Mouse (Mus musculus) mesoderm, embryonic 11.5 days (tissue): ENCODE data around the gene Usp48.
A peak's percentile ranks its signal among the peaks of the same experiment; 100 is the strongest.

Experiments
- DNase-seq: peaks from one replicate; pipeline ENCODE4 v3.0.0-alpha.2; 2012; ENCODE audit warnings: low read depth, low spot score

Gene Usp48

DNA sequence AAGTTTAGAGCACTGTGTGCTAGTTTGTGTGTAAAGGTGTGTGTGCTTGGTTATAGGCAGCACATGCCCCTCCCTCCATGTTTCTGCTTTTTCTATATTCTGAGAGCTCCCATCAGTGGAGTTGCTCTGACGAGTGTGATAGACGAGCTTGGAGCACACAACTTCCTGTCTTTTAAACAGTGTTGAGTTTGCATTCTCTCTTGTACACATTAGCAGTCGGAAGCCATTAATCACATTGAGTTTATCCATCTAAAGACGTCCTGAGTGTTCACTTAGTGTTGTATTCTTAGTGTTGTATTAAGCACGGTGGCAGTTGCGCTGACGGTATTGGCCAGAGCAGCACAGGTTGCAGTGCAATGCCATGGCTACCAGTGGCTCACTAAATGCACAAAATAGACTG lies 15.7 kb downstream of the Usp48 start:
- no peak for DNase-seq

DNA sequence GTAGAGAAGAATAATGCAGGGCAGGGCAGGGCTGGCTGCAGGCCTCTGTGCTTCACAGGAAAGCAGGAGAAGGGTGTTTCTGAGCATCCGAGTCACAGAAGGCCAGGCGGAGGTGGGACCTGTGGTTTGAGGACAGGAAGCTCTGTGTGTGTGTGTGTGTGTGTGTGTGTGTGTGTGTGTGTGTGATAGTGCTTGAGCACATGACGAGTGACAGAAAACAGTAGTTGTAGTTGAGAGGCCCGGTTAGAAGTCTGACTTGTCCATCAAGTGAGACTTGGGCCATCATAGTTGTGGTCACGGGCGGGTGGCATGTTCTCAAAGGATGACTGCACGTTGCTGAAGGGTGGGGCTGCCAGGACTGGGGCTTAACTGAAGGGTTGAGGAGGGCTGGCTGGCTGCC lies 16.1 kb downstream of the Usp48 start:
- no peak for DNase-seq

GRCm38 (mm10) chr4:137610256-137610655 lies 16.7 kb downstream of the Usp48 start:
- no peak for DNase-seq

GRCm38 (mm10) chr4:137622847-137623246 lies 29.3 kb downstream of the Usp48 start:
- no peak for DNase-seq

GRCm38 (mm10) chr4:137627476-137628235 lies 34.1 kb downstream of the Usp48 start:
- peak; percentile 9 for DNase-seq

DNA sequence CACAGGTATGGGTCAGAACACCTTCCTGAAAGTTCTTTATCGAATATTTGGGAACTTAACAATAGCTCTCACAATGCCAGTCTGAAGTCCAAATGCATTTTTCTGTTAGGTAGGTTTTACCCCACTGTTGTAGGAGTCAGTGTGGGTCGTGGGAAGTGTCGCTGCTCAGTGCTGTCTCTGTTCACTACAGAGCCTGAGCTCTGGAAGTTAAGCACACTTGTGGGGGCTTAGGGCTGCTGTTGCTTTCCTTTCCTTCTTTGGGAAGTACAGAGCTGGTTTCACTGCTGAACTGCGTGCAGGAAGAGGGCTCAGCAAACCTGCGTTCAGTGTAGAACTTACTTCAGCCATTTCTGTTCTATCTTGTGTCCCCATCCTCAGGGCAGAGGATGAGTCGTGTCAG lies 34.8 kb downstream of the Usp48 start:
- DNase-seq, result no peak

DNA sequence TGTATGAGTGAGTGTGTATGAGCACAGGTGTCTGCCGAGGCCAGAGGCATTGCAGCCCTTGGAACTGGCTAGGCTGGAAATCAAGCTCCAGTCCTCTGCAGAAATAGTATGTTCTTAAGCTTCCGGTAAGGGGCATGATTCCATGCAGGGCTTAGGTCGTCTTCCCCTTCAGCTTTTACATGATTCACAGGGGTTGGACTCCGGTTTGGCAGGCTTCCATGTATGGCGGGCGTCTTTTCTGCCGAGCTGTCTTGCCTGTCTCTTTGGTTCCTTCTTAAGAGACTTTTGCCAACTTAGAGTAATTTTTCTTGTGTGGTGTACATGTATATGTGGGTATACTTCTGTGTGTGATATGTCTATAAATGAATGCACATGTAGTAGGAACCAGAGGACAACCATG lies 35.8 kb downstream of the Usp48 start:
- no peak for DNase-seq

DNA sequence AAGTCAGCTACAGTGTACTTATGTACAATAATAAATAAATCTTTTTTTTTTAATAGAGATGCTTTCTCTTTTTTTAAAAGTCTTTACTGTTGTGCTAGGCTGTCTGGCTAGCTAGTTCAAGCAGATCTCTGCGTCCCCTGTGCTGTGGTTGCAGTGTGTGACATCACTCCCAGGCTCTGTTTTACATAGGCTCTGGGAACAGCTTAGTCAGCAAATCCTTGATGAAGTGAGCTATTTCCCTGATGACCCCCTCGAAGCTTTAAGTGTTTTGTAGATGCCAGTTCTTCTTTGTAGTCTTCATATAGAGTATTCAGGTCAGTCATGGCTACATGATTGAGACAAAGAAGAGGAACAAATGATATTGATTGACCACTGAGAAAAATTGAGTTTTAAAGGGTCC lies 36.6 kb downstream of the Usp48 start:
- DNase-seq, result no peak

GRCm38 (mm10) chr4:137631596-137631995 lies 38.0 kb downstream of the Usp48 start:
- no peak for DNase-seq

DNA sequence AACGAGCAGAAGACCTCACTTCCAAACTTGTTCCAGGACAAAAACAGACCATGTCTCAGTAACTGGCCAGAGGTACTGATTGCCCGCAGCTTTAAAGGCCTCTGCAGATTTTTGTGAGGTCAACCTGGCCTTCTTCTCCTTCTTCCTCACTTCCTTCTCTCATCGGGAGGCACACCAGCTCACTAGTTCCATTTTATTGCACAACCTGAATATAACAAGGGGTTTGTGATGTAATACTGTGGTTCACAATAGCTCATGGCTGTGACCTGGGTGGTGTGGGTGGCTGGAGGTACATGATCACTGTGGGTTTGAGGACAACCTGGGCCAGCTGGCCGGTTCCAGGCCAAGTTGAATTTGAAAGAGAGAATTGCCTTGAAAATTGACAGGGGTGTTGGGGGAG lies 39.8 kb downstream of the Usp48 start:
- DNase-seq, result no peak

DNA sequence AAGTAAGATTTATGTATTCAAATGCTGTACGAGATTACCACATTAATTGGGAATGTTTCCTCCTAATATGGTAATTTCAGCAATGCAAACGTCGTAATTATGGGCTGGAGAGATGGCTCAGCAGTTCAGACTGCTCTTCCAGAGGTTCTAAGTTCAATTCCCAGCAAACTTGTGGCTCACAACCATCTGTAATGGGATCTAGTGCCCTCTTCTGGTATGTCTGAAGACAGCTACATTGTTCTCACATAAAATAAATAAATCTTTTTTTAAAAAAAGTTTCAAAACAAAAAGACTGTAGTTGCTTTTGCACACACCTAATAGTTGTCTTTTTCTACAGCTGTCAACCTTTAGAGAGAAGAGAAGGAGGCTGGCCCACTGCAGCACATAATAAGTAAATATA lies 43.0 kb downstream of the Usp48 start:
- no peak for DNase-seq

DNA sequence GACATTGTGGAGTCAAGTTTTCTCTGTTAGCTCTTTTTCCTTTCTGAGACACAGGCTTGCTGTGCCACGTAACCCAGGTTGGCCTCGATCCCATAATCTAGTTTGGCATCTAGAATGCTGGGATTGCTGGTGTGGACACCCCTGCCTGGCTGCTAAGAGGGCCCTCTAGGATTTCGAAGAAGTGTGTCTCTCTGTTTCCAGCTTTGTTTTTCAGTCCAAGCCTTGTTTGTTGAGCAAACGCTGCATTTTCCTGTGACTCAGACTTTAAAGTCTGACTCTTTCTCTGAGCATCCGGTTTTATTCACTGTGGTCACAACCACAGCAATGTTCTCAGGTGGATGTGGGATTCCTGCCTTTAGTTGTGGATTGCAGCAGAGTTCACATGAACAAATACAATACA lies 48.0 kb downstream of the Usp48 start:
- DNase-seq, result no peak

DNA sequence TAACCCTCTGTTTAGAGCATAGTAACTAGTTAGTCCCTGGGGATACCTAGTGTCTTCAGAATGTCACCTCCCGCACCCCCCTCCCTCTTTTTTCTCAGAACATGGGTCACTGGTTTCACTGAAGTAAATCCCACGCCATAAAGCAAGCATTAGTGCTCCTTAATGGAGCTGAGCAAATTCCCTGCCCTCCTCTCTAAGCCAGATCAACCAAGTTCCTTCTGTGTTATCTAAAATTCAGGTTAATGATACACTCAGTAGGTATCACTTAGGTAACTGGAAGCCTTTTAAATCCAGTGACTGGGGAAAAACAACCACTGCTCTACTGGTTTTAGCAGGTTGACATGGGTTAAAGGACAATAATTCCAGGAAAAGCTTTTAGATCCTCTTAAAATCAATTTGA lies 48.5 kb downstream of the Usp48 start:
- DNase-seq, result no peak

GRCm38 (mm10) chr4:137643459-137643858 lies 49.9 kb downstream of the Usp48 start:
- DNase-seq, result no peak

DNA sequence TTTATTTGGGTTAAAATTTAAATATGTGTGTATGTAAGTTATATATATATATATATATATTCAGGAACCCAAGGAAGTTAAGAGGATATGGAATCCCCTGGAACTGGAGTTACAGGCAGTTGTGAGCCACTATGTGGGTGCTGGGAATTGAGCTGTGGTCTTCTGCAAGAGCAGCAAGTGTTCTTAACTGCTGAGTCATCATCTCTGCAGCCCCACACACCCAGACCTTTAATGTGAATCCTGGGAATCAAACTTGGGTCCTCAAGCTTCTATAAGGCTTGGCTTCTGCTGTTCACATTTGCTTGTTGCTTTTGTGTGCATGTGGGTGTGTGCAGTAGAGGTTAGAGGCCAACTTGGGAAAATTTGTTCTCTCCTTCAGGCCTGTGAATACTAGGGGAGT lies 52.7 kb downstream of the Usp48 start:
- no peak for DNase-seq

GRCm38 (mm10) chr4:137647648-137648047 lies 54.1 kb downstream of the Usp48 start:
- no peak for DNase-seq

DNA sequence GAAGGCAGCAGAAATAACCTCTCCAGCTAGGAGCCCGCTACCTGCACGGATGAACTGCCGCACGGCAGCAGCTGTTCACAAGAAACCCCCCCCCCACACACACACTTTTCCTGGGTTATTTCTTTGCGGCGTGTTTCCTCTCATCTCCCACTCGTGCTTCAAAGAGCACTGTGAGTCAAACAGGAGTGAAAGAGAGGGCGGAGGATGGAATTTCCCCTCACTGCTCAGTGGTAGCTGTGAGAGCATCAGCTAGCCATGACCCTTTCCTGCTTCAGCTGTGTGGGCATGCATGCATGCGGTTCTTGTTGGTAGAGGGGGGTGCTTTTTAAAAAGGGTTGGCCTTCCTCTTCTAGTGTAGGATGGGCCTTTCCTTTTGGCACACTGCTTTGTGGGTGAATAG lies 54.7 kb downstream of the Usp48 start:
- DNase-seq, result no peak

GRCm38 (mm10) chr4:137650912-137651311 lies 57.4 kb downstream of the Usp48 start:
- no peak for DNase-seq

GRCm38 (mm10) chr4:137652835-137653346 lies 59.3 kb downstream of the Usp48 start:
- no peak for DNase-seq

- no peak for DNase-seq
These were observed 61.9 kb downstream of the Usp48 start for GRCm38 (mm10) chr4:137655241-137656031.

DNA sequence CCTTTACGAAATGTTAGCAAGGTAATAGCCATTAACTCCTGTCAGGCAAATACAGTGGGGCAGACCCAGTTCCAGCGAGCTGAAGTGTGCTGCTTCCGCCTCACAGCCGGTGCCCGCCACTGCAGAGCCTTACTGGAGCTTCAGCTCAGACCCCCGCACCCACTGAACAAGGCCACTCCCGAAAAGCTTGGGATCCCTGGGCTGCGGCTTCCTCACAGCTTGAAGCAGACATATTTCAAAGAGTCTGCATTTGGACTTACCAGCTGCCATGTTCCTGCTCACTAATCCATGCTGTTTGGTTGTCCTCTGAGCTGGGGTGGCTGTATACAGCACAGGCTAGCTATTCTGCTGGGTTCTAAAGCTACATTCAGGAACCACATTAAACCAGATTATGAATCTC lies 64.1 kb downstream of the Usp48 start:
- no peak for DNase-seq

DNA sequence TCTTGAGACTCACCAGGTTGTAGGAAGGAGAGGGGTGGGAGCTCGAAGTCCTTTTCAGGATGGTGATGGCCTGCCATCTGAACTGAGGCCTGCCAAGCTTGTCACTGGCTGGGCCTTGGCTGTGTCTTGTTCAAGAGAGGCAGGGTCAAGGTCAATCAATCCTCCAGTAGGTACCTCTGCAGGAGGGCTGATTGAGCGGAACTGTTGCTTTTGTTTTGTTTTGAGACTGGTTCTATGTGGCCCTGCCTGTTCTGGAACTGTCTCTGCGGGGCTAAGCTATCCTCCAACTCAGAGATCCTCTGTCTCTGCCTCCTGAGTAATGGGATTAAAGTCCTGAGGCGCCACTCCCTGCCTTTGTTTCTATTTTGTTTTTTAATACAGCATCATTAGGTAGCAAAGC lies 66.0 kb downstream of the Usp48 start:
- DNase-seq, result no peak
